Mouse (Mus musculus) embryonic facial prominence, embryonic 11.5 days (tissue): Measurements from ENCODE around the gene Rapgef1. TPM values are rescaled to one million over a fixed set of nuclear protein-coding genes. Genes with fewer than 3 reads are reported as not detected.

ENCODE experiments used
- ATAC-seq: fragments of 200-750 bp; cut with Nextera tagmentation; replicated peaks from 2 replicates; pipeline ENCODE4 v1.8.0; 2017; ENCODE audit warnings: low read depth; ENCODE audit not compliant: insufficient number of reproducible peaks, low FRiP score, low TSS enrichment
- DNase-seq: peaks from one replicate; pipeline ENCODE4 v3.0.0-alpha.2; 2015; ENCODE audit warnings: low spot score
- H3K27ac ChIP-seq: fragments of 300-500 bp; sonication (generic); replicated peaks from 2 replicates; pipeline ENCODE4 v1.5.1; 2014; ENCODE audit warnings: mild to moderate bottlenecking, low read depth, low read length, control low read depth
- H3K27me3 ChIP-seq: fragments of 300-500 bp; sonication (generic); 2 replicates; pipeline ENCODE4 v1.6.1; 2014; ENCODE audit warnings: mild to moderate bottlenecking, low read length, moderate library complexity, mixed read lengths; ENCODE audit not compliant: control insufficient read depth, insufficient read depth
- H3K36me3 ChIP-seq: fragments of 300-500 bp; sonication (generic); replicated peaks from 2 replicates; pipeline ENCODE4 v1.6.1; 2014; ENCODE audit warnings: low read depth, mild to moderate bottlenecking, low read length, moderate library complexity, mixed read lengths; ENCODE audit not compliant: control insufficient read depth, insufficient read depth
- H3K4me1 ChIP-seq: fragments of 300-500 bp; sonication (generic); 2 replicates; pipeline ENCODE4 v1.6.1; 2014; ENCODE audit warnings: low read length, mixed read lengths; ENCODE audit not compliant: control insufficient read depth, insufficient read depth
- H3K4me2 ChIP-seq: fragments of 300-500 bp; sonication (generic); 2 replicates; pipeline ENCODE4 v1.6.1; 2014; ENCODE audit warnings: low read depth, mild to moderate bottlenecking, control low read depth, low read length, moderate library complexity
- H3K4me3 ChIP-seq: fragments of 300-500 bp; sonication (generic); 2 replicates; pipeline ENCODE4 v1.5.1; 2014; ENCODE audit warnings: low read depth, low read length, control low read depth
- H3K9ac ChIP-seq: fragments of 300-500 bp; sonication (generic); replicated peaks from 2 replicates; pipeline ENCODE4 v1.6.1; 2014; ENCODE audit warnings: mild to moderate bottlenecking, control low read depth, low read length
- H3K9me3 ChIP-seq: fragments of 300-500 bp; sonication (generic); replicated peaks from 2 replicates; pipeline ENCODE4 v1.6.1; 2016; ENCODE audit warnings: mild to moderate bottlenecking, low read length, inconsistent platforms, mixed read lengths; ENCODE audit not compliant: control insufficient read depth
- WGBS: fragments of 180-500 bp; shearing (Covaris S2); extraction: QIAGEN DNeasy Blood & Tissue Kit; methylation state at CpG from one replicate; pipeline ENCODE4 v1.1.7; 2014; 5-methylcytosine and 5-hydroxymethylcytosine counted together
- polyA plus RNA-seq: library from polyadenylated mRNA; unstranded; fragments of >200 nt; fragmentation: Nextera tagmentation; extraction: Ambion mirVana; gene quantifications from 2 replicates; pipeline ENCODE4 v1.2.1, GENCODE M21; 2014

Gene Rapgef1
- polyA plus RNA-seq, 1 experiment from 2014 or later: 14.0 TPM

DNA sequence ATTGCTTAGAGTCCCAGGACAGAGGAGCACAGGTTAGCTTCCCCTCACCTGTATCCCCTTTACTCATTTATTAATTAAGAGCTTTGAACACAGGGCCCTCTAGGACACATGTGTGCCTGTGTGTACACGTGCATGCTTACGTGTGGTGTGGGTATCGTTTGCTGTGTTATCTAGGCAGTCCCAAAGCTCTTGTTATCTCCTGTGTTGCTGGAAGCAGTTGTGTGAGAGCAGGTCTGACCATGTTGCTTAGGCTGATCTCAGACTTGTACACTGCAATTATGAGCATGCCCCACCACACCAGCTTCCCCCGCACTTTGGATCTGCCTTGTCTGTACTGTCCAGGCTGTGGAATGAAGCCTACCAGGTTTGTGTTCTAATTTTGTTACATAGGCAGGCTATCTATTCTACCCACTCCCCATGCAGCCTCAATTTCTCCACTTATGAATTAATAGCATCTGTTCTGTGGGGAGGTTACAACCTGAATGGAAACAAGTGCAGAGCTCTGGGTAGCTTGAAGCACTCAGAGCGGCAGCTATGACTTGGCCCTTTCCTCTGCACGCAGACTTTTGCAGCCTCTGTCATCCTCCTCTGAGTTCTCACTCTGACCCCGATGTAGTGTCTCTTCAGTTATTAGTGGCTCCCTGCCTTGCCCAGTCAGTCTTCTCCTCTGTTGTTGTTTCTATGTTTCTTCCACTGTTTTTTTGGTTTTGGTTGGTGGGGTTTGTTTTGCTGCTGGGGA, 63.9 kb downstream of the Rapgef1 start:
- H3K4me1 ChIP-seq: no peaks in the 10 kb centered on the region
- WGBS: 96% methylated on average over 7 of the region's 7 CpGs
- H3K9ac ChIP-seq: no peak overlapping the region
- ATAC-seq (no peak), DNase-seq (no peak)
- no peak overlapping the region for H3K27ac ChIP-seq
- H3K4me2 ChIP-seq: no peak overlapping the region
- no peaks in the 10 kb centered on the region; the same call in none of the 2 replicates for H3K36me3 ChIP-seq
- H3K9me3 ChIP-seq: no peaks in the 10 kb centered on the region
- no peak overlapping the region for H3K4me3 ChIP-seq
- H3K27me3 ChIP-seq: no peaks in the 10 kb centered on the region

- Histone ChIP-seq H3K9ac (no peak overlapping the region), H3K9me3 (no peaks in the 10 kb centered on the region), H3K36me3 (peaks cover 3% of the 10 kb centered on the region), H3K4me2 (no peak overlapping the region), H3K4me1 (no peaks in the 10 kb centered on the region), H3K27me3 (no peaks in the 10 kb centered on the region), H3K27ac (no peak overlapping the region), H3K4me3 (no peak overlapping the region)
- 57% methylated on average over 2 of the region's 2 CpGs for WGBS
- DNase-seq (no peak), ATAC-seq (no peak)
Measured at GRCm38 (mm10) chr2:29684498-29684897, 65.0 kb downstream of the Rapgef1 start.

DNA sequence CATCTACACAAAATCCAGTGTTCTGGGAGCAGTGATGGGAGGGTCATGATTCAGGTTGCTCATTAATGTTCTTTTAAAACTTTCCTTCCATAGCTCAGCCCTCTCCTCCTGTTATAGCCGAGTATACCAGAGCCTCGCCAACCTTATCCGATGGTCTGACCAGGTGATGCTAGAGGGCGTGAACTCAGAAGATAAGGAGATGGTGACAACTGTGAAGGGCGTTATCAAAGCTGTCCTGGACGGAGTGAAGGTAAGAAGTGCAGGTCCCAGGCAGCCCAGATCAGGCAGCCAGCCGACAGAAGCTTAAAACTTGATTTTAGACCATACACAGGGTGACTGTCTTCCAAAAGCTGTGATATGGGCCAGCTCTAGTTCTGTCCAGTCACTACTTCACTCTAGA, 69.5 kb downstream of the Rapgef1 start:
- H3K4me3 ChIP-seq: no peak overlapping the region
- H3K9ac ChIP-seq: no peak overlapping the region
- peaks cover 6% of the 10 kb centered on the region for H3K36me3 ChIP-seq
- no peaks in the 10 kb centered on the region for H3K4me1 ChIP-seq
- H3K9me3 ChIP-seq: no peaks in the 10 kb centered on the region
- no peak overlapping the region for H3K4me2 ChIP-seq
- no peak for ATAC-seq
- no peak for DNase-seq
- no peak overlapping the region for H3K27ac ChIP-seq
- H3K27me3 ChIP-seq: no peaks in the 10 kb centered on the region
- WGBS: 93% methylated on average over 7 of the region's 7 CpGs

GRCm38 (mm10) chr2:29689495-29689894, 70.0 kb downstream of the Rapgef1 start:
- H3K4me3 ChIP-seq: no peak overlapping the region
- WGBS: 91% methylated on average over 2 of the region's 2 CpGs
- no peak for ATAC-seq
- DNase-seq: no peak
- H3K27ac ChIP-seq: no peak overlapping the region
- H3K36me3 ChIP-seq: peaks cover 6% of the 10 kb centered on the region
- no peaks in the 10 kb centered on the region for H3K9me3 ChIP-seq
- no peak overlapping the region for H3K4me2 ChIP-seq
- no peak overlapping the region for H3K9ac ChIP-seq
- H3K4me1 ChIP-seq: no peaks in the 10 kb centered on the region
- no peaks in the 10 kb centered on the region for H3K27me3 ChIP-seq

DNA sequence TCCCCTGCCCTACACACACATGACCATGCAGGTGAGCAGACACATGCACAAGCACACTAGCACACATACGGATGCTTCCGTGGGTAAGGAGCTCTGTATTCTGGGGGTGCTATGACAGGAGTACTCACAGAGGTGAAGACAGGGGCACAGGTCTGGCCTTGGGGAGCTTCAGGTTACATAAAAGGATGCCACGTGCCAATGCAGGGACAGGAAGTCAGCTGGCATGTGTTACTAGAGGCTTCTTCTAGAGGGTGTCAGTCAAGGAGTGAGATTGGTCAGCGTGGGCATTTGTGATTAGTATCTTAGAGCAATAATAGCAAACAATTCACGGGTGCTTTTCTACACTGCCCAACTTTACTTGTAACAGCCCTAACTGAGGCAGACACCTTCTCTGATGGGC, 71.5 kb downstream of the Rapgef1 start:
- Histone ChIP-seq H3K4me3 (no peak overlapping the region), H3K27me3 (no peaks in the 10 kb centered on the region), H3K4me2 (no peak overlapping the region), H3K9me3 (no peaks in the 10 kb centered on the region), H3K27ac (no peak overlapping the region), H3K4me1 (no peaks in the 10 kb centered on the region), H3K9ac (no peak overlapping the region; the same call in 1 of the 2 replicates), H3K36me3 (peaks cover 6% of the 10 kb centered on the region)
- ATAC-seq: no peak
- no peak for DNase-seq
- WGBS: 77% methylated on average over 5 of the region's 5 CpGs

- 75% methylated on average over 6 of the region's 6 CpGs for WGBS
- DNase-seq (no peak), ATAC-seq (no peak)
- Histone ChIP-seq H3K36me3 (peaks cover 6% of the 10 kb centered on the region), H3K4me2 (no peak overlapping the region), H3K9me3 (no peaks in the 10 kb centered on the region), H3K4me1 (no peaks in the 10 kb centered on the region), H3K9ac (no peak overlapping the region), H3K27me3 (no peaks in the 10 kb centered on the region), H3K27ac (no peak overlapping the region), H3K4me3 (no peak overlapping the region)
Measured at GRCm38 (mm10) chr2:29691507-29691906, 72.0 kb downstream of the Rapgef1 start.

GRCm38 (mm10) chr2:29692192-29692591, 72.7 kb downstream of the Rapgef1 start:
- ATAC-seq (no peak), DNase-seq (no peak)
- Histone ChIP-seq H3K9ac (no peak overlapping the region), H3K9me3 (no peaks in the 10 kb centered on the region), H3K36me3 (peaks cover 6% of the 10 kb centered on the region), H3K27me3 (no peaks in the 10 kb centered on the region), H3K4me2 (no peak overlapping the region), H3K4me3 (no peak overlapping the region), H3K4me1 (no peaks in the 10 kb centered on the region), H3K27ac (no peak overlapping the region)
- 89% methylated on average over 2 of the region's 2 CpGs for WGBS

DNA sequence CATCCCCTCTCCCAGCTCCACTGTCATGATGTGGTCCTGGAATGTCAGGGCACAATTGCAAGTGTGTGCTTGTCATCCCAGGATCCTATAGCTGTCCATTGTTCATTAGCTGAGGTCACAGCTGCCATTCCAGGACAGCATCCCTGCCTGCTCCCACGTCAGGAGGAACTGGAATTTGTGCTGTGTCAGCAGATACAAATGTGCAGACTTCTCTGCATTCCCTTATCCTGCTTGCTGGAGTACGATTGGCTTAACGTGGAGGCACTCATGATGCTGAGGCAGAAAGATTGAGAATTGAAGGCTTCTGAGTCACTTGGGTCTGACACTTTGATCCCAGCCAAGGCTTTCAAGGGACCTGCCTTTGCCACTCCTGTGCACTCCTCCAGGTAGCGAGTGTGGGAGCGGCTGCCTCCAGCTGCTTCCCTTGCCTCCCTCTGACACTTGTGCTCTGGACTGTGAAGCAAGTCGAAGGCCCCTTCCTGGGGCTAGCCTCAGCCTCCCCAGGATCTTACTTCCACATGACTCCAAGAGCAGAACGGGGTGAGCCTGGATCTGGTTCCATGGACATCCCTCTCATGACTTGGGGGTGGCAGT, 76.8 kb downstream of the Rapgef1 start:
- DNase-seq: no peak
- 84% methylated on average over 7 of the region's 7 CpGs for WGBS

More for the DNA sequence above, 76.8 kb downstream of the Rapgef1 start:
- H3K4me2 ChIP-seq: no peak overlapping the region
- H3K27me3 ChIP-seq: no peaks in the 10 kb centered on the region
- no peaks in the 10 kb centered on the region for H3K9me3 ChIP-seq
- H3K27ac ChIP-seq: no peak overlapping the region
- H3K4me1 ChIP-seq: no peaks in the 10 kb centered on the region
- no peak for ATAC-seq
- H3K4me3 ChIP-seq: no peak overlapping the region
- no peak overlapping the region for H3K9ac ChIP-seq
- H3K36me3 ChIP-seq: no peaks in the 10 kb centered on the region; the same call in 1 of the 2 replicates
